Mouse (Mus musculus): ENCODE measurements around the gene Kremen1.

Kremen1 gene

GRCm38 (mm10) chr11:5265764-5266163, 4.4 kb upstream of the Kremen1 start:
- DNase-seq (ENCODE audit: low read depth, low spot score) = no peak

- DNase-seq (ENCODE audit: low read depth, low spot score) = no peak
Observed at GRCm38 (mm10) chr11:5263078-5263730, 1.8 kb upstream of the Kremen1 start.

GRCm38 (mm10) chr11:5260942-5261459, 357 bp downstream of the Kremen1 start:
- DNase-seq (ENCODE audit: low read depth, low spot score) = peak; percentile 49

GRCm38 (mm10) chr11:5259944-5260598, 1.3 kb downstream of the Kremen1 start:
- DNase-seq (ENCODE audit: low read depth, low spot score) = no peak

- no peak for DNase-seq (ENCODE audit: low read depth, low spot score)
Observed at GRCm38 (mm10) chr11:5258036-5258435, 3.3 kb downstream of the Kremen1 start.

- no peak for DNase-seq (ENCODE audit: low read depth, low spot score)
Observed at GRCm38 (mm10) chr11:5257151-5257862, 4.1 kb downstream of the Kremen1 start.

GRCm38 (mm10) chr11:5255509-5256014, 5.8 kb downstream of the Kremen1 start:
- DNase-seq (ENCODE audit: low read depth, low spot score) = no peak

- no peak for DNase-seq (ENCODE audit: low read depth, low spot score)
Observed at GRCm38 (mm10) chr11:5254016-5254415, 7.3 kb downstream of the Kremen1 start.

GRCm38 (mm10) chr11:5253528-5253927, 7.8 kb downstream of the Kremen1 start:
- DNase-seq (ENCODE audit: low read depth, low spot score) = no peak

- DNase-seq (ENCODE audit: low read depth, low spot score) = no peak
Observed at GRCm38 (mm10) chr11:5252727-5253126, 8.6 kb downstream of the Kremen1 start.

- DNase-seq (ENCODE audit: low read depth, low spot score) = no peak
Observed at GRCm38 (mm10) chr11:5251112-5251511, 10.2 kb downstream of the Kremen1 start.

GRCm38 (mm10) chr11:5248200-5248599, 13.2 kb downstream of the Kremen1 start:
- no peak for DNase-seq (ENCODE audit: low read depth, low spot score)

- no peak for DNase-seq (ENCODE audit: low read depth, low spot score)
Observed at GRCm38 (mm10) chr11:5245431-5245830, 15.9 kb downstream of the Kremen1 start.

- no peak for DNase-seq (ENCODE audit: low read depth, low spot score)
Observed at GRCm38 (mm10) chr11:5244749-5245130, 16.6 kb downstream of the Kremen1 start.

- no peak for DNase-seq (ENCODE audit: low read depth, low spot score)
Observed at GRCm38 (mm10) chr11:5243812-5244748, 17.3 kb downstream of the Kremen1 start.

GRCm38 (mm10) chr11:5243208-5243607, 18.1 kb downstream of the Kremen1 start:
- DNase-seq (ENCODE audit: low read depth, low spot score) = no peak

GRCm38 (mm10) chr11:5242158-5242557, 19.2 kb downstream of the Kremen1 start:
- no peak for DNase-seq (ENCODE audit: low read depth, low spot score)

GRCm38 (mm10) chr11:5239706-5240690, 21.4 kb downstream of the Kremen1 start:
- DNase-seq (ENCODE audit: low read depth, low spot score) = no peak

- no peak for DNase-seq (ENCODE audit: low read depth, low spot score)
Observed at GRCm38 (mm10) chr11:5219910-5220447, 41.4 kb downstream of the Kremen1 start.

GRCm38 (mm10) chr11:5219371-5219770, 42.0 kb downstream of the Kremen1 start:
- DNase-seq (ENCODE audit: low read depth, low spot score) = no peak
